Mouse (Mus musculus): ENCODE data around the gene Cdcp1.

GRCm38 (mm10) chr9:123206526-123206925 is 9.3 kb downstream of the Cdcp1 start:
- TF ChIP-seq EP300 (IDR thresholded peaks at IDR 0.05; ENCODE audit: low read depth) = no peak
- no peak for TF ChIP-seq CTCF (IDR thresholded peaks at IDR 0.05; ENCODE audit: low read depth)

Data from liver, embryonic 14.5 days (tissue).